Mouse (Mus musculus): ENCODE results near the gene Zfand2a.

Zfand2a gene

DNA sequence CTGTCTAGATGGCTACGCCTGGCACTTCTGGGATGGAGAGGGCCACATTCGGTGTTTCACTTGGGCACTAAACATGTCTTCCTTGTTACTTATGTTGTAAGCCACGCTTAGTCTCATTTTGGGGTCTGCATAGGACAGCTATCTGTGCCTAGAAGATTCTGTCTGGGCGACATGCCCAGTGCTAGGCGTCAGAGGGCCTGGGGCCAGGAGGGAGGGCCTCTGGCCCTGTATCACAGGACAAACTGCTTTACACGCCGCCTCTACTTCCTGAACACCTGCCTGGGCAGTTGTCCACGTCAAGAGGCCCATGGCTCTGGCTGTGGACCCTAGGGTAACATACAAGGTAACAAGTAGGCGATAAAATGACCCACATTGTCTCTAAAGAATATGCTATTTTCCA is 56.4 kb downstream of the Zfand2a start:
- DNase-seq, result no peak

DNA sequence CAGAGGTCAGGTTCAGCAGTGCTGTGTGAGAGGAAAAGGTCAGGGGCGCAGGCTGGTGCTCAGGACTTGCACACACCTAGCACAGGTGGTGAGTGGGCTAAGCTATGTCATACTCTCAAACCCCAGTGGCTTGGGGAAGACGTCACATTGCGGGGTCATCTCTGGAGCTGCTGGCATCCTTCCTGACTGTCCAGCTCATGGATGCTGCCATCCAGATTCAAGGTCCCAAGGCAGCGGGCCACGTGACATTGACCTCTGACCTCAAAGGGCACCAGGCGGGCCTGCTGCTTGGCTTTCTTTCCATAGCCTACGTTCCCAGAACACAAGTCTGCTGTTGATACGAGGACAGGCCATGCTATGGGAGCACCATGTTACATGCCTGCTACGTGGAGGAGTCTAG is 57.3 kb downstream of the Zfand2a start:
- DNase-seq, result no peak

DNA sequence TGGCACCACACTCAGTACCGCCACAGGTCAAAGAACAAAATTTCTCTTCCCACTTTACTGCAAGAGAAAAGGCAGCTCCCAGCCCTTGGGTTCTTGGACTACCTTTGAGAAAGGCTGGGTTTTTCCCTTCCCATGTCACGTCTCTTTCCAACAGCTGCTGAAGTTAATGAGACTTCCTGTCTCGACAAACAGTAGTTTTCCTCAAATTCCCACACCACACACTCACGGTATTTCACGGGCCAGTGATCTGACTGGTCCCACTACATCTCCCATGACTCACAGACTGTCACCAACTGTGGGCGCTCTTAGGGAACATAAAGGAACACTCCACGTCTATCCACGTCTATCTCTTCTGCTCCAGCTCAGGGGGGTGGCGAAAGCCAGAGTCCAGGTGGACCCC is 59.2 kb downstream of the Zfand2a start:
- DNase-seq, result no peak

DNA sequence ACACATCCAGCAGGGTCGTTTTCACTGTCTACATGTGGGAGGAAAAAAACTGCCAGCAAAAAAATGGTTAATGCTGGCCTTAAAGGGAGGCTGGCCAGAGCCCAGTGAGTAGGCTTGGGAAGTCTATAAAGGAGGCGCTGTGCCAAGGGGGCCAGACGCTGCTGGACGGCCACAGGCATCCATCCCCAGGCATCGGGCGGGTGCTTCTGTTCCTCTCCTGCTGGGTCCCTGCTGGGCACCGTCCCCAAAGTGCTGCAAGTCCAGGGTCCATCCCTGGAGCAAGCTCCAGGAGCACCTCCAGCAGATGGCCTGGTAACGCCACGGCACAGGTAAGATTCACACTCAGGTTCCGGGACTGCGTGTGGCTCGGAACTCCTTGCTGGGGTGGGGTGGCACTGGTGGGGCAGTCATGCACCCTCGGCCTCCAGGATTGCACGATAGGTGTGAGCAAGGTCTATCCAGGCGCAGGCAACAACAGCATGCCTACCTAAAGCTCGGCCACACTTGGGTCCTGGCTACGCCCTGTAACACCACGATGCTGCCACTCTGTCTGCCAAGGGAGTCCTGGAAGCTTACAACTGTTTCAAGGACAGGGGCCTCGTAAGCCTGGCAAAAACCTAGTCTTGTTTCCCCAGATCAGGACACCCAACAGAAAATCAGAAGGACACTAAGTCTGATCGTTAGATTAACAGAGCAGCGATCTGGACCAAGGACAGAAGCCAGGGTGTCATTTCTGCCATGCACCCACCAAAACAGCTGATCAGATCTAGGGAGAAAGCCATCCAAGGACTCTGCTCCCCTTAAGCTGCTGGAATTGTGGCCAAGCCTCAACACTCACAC is 61.1 kb downstream of the Zfand2a start, which contains the start of gene Gper1:
TSS of gene Gper1 (plus strand) at position 126 of the 840 bp plus-strand sequence.
- DNase-seq, result no peak

All from spleen, adult 18-20 months (tissue).